Mouse (Mus musculus) MEL (cell line): ENCODE results near the gene Slc11a2.

Experiments
- CTCF ChIP-seq, 3 experiments: IDR thresholded peaks in 2 of 3; conservative IDR thresholded peaks in 1 of 3; 2 replicates each; pipeline ENCODE4 v1.5.1; 2011 to 2012; ENCODE audit warnings: low read length in 3 of 3, low read depth in 2 of 3, mild to moderate bottlenecking in 2 of 3, improper control_type of control experiment in 1 of 3, inconsistent platforms in 1 of 3, mixed read lengths in 1 of 3, moderate library complexity in 1 of 3; ENCODE audit not compliant: control insufficient read depth in 1 of 3, insufficient read depth in 1 of 3, poor library complexity in 1 of 3, severe bottlenecking in 1 of 3
- E2F4 ChIP-seq: IDR thresholded peaks from 2 replicates; pipeline ENCODE4 v1.6.1; 2011; ENCODE audit warnings: low read depth, low read length, improper control_type of control experiment, borderline replicate concordance
- EP300 ChIP-seq, 2 experiments: IDR thresholded peaks; 2 replicates each; pipeline ENCODE4 v1.6.1; 2011; ENCODE audit warnings: improper control_type of control experiment in 2 of 2, low read length in 2 of 2, low read depth in 1 of 2, mild to moderate bottlenecking in 1 of 2
- MAZ ChIP-seq: IDR thresholded peaks from 2 replicates; pipeline ENCODE4 v1.6.1; 2012; ENCODE audit warnings: low read depth, mild to moderate bottlenecking, inconsistent platforms, low read length, improper control_type of control experiment
- MYC ChIP-seq: IDR thresholded peaks from 2 replicates; pipeline ENCODE4 v1.6.1; 2011; ENCODE audit warnings: low read depth, mild to moderate bottlenecking, low read length, improper control_type of control experiment, moderate library complexity
- NELFE ChIP-seq: IDR thresholded peaks from 2 replicates; pipeline ENCODE4 v1.6.1; 2011; ENCODE audit warnings: low read depth, low read length, improper control_type of control experiment
- POLR2A ChIP-seq, 2 experiments: IDR thresholded peaks; 2 replicates each; pipeline ENCODE4 v1.6.1; 2011 to 2012; ENCODE audit warnings: low read length in 2 of 2, mild to moderate bottlenecking in 2 of 2, control low read depth in 1 of 2, improper control_type of control experiment in 1 of 2, low read depth in 1 of 2, moderate library complexity in 1 of 2; ENCODE audit not compliant: control insufficient read depth in 1 of 2, insufficient read depth in 1 of 2, poor library complexity in 1 of 2
- RAD21 ChIP-seq: IDR thresholded peaks from 2 replicates; pipeline ENCODE4 v1.6.1; 2011; ENCODE audit warnings: mild to moderate bottlenecking, low read depth, low read length, improper control_type of control experiment
- SMC3 ChIP-seq: IDR thresholded peaks from 2 replicates; pipeline ENCODE4 v1.6.1; 2011; ENCODE audit warnings: low read depth, low read length, improper control_type of control experiment
- TCF12 ChIP-seq: IDR thresholded peaks from 2 replicates; pipeline ENCODE4 v1.6.1; 2014; ENCODE audit warnings: low read depth, mild to moderate bottlenecking, inconsistent platforms, low read length, improper control_type of control experiment, moderate library complexity

- TF ChIP-seq RAD21 (no peak), CTCF (IDR thresholded peaks at IDR 0.05 in 2 of 3, conservative IDR thresholded peaks at IDR 0.05 in 1 of 3; ENCODE audit: control insufficient read depth in 1 of 3, insufficient read depth in 1 of 3, low read depth in 2 of 3, low read length in 3 of 3, poor library complexity in 1 of 3, severe bottlenecking in 1 of 3) (no peak), MAZ (no peak), TCF12 (no peak), POLR2A (IDR thresholded peaks at IDR 0.05; ENCODE audit: control insufficient read depth in 1 of 2, insufficient read depth in 1 of 2, low read depth in 1 of 2, low read length in 2 of 2, poor library complexity in 1 of 2) (no peak), E2F4 (no peak), EP300 (IDR thresholded peaks at IDR 0.05; ENCODE audit: low read depth in 1 of 2, low read length in 2 of 2) (no peak), NELFE (no peak), MYC (no peak), SMC3 (no peak)
Observed at GRCm38 (mm10) chr15:100422476-100422875, 2.4 kb downstream of the Slc11a2 start.
